ENCODE assay signal across 28 mouse cellular contexts in genomic region chr13:119389296-119389695, GRCm38 (mm10). TPM values are rescaled to one million over a fixed set of nuclear protein-coding genes. Genes with fewer than 3 reads are reported as not detected.
A peak's percentile ranks its signal among the peaks of the same experiment; 100 is the strongest.
DNase-seq lines count a peak whose midpoint lies in the region; ATAC-seq lines count a peak whose summit lies in the region.
"Had no signal": no experiment of that assay in that cellular context is flagged by ENCODE, and none has a peak within 500 bp of the region (broad histone marks: within the 10 kb centered on the region; RNA-seq: fewer than 3 reads in every experiment).

No protein-coding gene starts in this region.

- DNase-seq in embryo, embryonic 11 days = peak; percentile 10
- DNase-seq in embryo, embryonic 10.5 days (ENCODE audit: low spot score) = no peak
- peak; percentile 31 for DNase-seq in adipocyte (ENCODE audit: low spot score)
- peak; percentile 63 for DNase-seq in kidney, postnatal 14 days
- no peak for DNase-seq in liver, embryonic 13.5 days
- no peak for DNase-seq in gastrocnemius, postnatal 36 days
- DNase-seq: adrenal gland, adult 8-10 months; cerebellum, adult 11 months; cerebellum, adult 9-11 months; gastrocnemius, postnatal 25 days; heart, adult 2 months; heart, postnatal 4 days; lung, postnatal 14 days; spleen, adult 18-20 months; thymus, adult 18-20 months; thymus, postnatal 25 days had no signal

- H3K4me2 ChIP-seq in liver, embryonic 13.5 days = no peak overlapping the region
- no peak overlapping the region for H3K4me2 ChIP-seq in forebrain, embryonic 13.5 days
- H3K4me2 ChIP-seq: heart, embryonic 12.5 days; hindbrain, embryonic 13.5 days; limb, embryonic 13.5 days; lung, embryonic 14.5 days; midbrain, embryonic 11.5 days had no signal

- no peak overlapping the region for H3K27ac ChIP-seq in liver, embryonic 13.5 days
- no peak overlapping the region for H3K27ac ChIP-seq in forebrain, embryonic 13.5 days
- H3K27ac ChIP-seq: heart, adult 2 months; hindbrain, embryonic 13.5 days; layer of hippocampus, adult 2 months; limb, embryonic 13.5 days had no signal

- H3K36me3 ChIP-seq in liver, embryonic 13.5 days = peaks cover 22% of the 10 kb centered on the region
- peaks cover 45% of the 10 kb centered on the region for H3K36me3 ChIP-seq in forebrain, embryonic 13.5 days (ENCODE audit: poor library complexity, severe bottlenecking)

- intact Hi-C loops in gastrocnemius, postnatal 36 days (cut with DNase I) = no loop called here

- no peaks in the 10 kb centered on the region for H3K9me3 ChIP-seq in liver, embryonic 13.5 days (replicated peaks)
- H3K9me3 ChIP-seq in forebrain, embryonic 13.5 days (replicated peaks) = no peaks in the 10 kb centered on the region
- H3K9me3 ChIP-seq: heart, embryonic 12.5 days had no signal

- 70% methylated on average over 11 of the region's 11 CpGs for whole genome bisulfite sequencing in liver, embryonic 13.5 days (ENCODE audit: insufficient replicate concordance)
- 90% methylated on average over 11 of the region's 11 CpGs for WGBS in forebrain, embryonic 13.5 days

- H3K4me3 ChIP-seq in liver, embryonic 13.5 days (replicated peaks) = no peak overlapping the region
- H3K4me3 ChIP-seq in forebrain, embryonic 13.5 days = no peak overlapping the region
- H3K4me3 ChIP-seq: erythroblast, embryonic 14.5 days; heart, adult 2 months; heart, embryonic 12.5 days; hindbrain, embryonic 13.5 days; layer of hippocampus, adult 2 months; limb, embryonic 13.5 days had no signal

- H3K27me3 ChIP-seq in liver, embryonic 13.5 days = no peaks in the 10 kb centered on the region
- H3K27me3 ChIP-seq in forebrain, embryonic 13.5 days = no peaks in the 10 kb centered on the region
- H3K27me3 ChIP-seq: CH12.LX; heart, embryonic 12.5 days; hindbrain, embryonic 13.5 days; limb, embryonic 13.5 days had no signal

- no peak overlapping the region for H3K9ac ChIP-seq in liver, embryonic 13.5 days
- H3K9ac ChIP-seq in forebrain, embryonic 13.5 days = no peak overlapping the region
- H3K9ac ChIP-seq: heart, embryonic 12.5 days; hindbrain, embryonic 13.5 days; limb, embryonic 13.5 days; lung, embryonic 14.5 days had no signal

- ATAC-seq in liver, embryonic 13.5 days (ENCODE audit: low read depth) = peak; percentile 61
- ATAC-seq in frontal cortex, adult (ENCODE audit: low TSS enrichment) = no peak
- ATAC-seq in forebrain, embryonic 13.5 days = no peak
- ATAC-seq: intestine, postnatal 0 days; midbrain, embryonic 16.5 days had no signal

- no peaks in the 10 kb centered on the region for H3K4me1 ChIP-seq in liver, embryonic 13.5 days (replicated peaks)
- H3K4me1 ChIP-seq in forebrain, embryonic 13.5 days = 0 out of 2 replicates have a peak, but pooled peaks cover 2% of the 10 kb centered on the region
- H3K4me1 ChIP-seq: heart, embryonic 12.5 days; hindbrain, embryonic 13.5 days; limb, embryonic 13.5 days had no signal

RNA-seq across cellular contexts. Expression of gene Paip1, which starts 39.1 kb away (rescaled TPM):
- 25.5 and 29.8 TPM in 2 replicates for polyA plus RNA-seq in liver, embryonic 13.5 days (2015; fragmentation: Nextera tagmentation; extraction: Ambion mirVana)
- 178 and 207 TPM in 2 replicates for polyA plus RNA-seq in forebrain, embryonic 13.5 days (2015; fragmentation: Nextera tagmentation; extraction: Ambion mirVana)
- total RNA-seq in gastrocnemius, postnatal 36 days (2021) = 10 to 100 TPM; 82.2 to 89.0 TPM

Comparison
In these comparisons a context has a peak if more than half of its experiments do, and no peak if none do; other contexts are left out.
1. DNase-seq: peak in embryo, embryonic 11 days (single experiment), adipocyte (single experiment) and kidney, postnatal 14 days (single experiment); none in embryo, embryonic 10.5 days (single experiment), liver, embryonic 13.5 days (single experiment) and gastrocnemius, postnatal 36 days (0 of 2).